Mouse (Mus musculus): ENCODE measurements around the gene Rpl15.
"Not testable (repeated sequence)": the region's sequence is repeated elsewhere in the genome, so short reads cannot be mapped to it uniquely, and the experiment has no call there.

Gene Rpl15

GRCm38 (mm10) chr14:18270529-18271441, at the start of gene Rpl15, which contains the start of gene Nkiras1:
Rpl15 (minus strand) TSS chr14:18271391.
Nkiras1 (plus strand) TSS chr14:18271136.
- DNase-seq (ENCODE audit: low read depth, low spot score) = peak; percentile 94

GRCm38 (mm10) chr14:18317457-18318411, 46.5 kb upstream of the Rpl15 start:
- DNase-seq (ENCODE audit: low read depth, low spot score) = no peak

- DNase-seq (ENCODE audit: low read depth, low spot score) = no peak
Observed at GRCm38 (mm10) chr14:18304165-18304564, 33.0 kb upstream of the Rpl15 start.

GRCm38 (mm10) chr14:18303262-18303661, 32.1 kb upstream of the Rpl15 start:
- no peak for DNase-seq (ENCODE audit: low read depth, low spot score)

GRCm38 (mm10) chr14:18302750-18303149, 31.6 kb upstream of the Rpl15 start:
- no peak for DNase-seq (ENCODE audit: low read depth, low spot score)

- no peak for DNase-seq (ENCODE audit: low read depth, low spot score)
Observed at GRCm38 (mm10) chr14:18301591-18301990, 30.4 kb upstream of the Rpl15 start.

- DNase-seq (ENCODE audit: low read depth, low spot score) = no peak
Observed at GRCm38 (mm10) chr14:18300676-18301075, 29.5 kb upstream of the Rpl15 start.

- DNase-seq (ENCODE audit: low read depth, low spot score) = no peak
Observed at GRCm38 (mm10) chr14:18298874-18299273, 27.7 kb upstream of the Rpl15 start.

- DNase-seq (ENCODE audit: low read depth, low spot score) = no peak
Observed at GRCm38 (mm10) chr14:18297441-18297840, 26.2 kb upstream of the Rpl15 start.

GRCm38 (mm10) chr14:18292578-18292977, 21.4 kb upstream of the Rpl15 start:
- DNase-seq (ENCODE audit: low read depth, low spot score) = no peak

- no peak for DNase-seq (ENCODE audit: low read depth, low spot score)
Observed at GRCm38 (mm10) chr14:18292111-18292510, 20.9 kb upstream of the Rpl15 start.

- no peak for DNase-seq (ENCODE audit: low read depth, low spot score)
Observed at GRCm38 (mm10) chr14:18287391-18287790, 16.2 kb upstream of the Rpl15 start.

GRCm38 (mm10) chr14:18286441-18286840, 15.2 kb upstream of the Rpl15 start:
- no peak for DNase-seq (ENCODE audit: low read depth, low spot score)

GRCm38 (mm10) chr14:18285476-18285875, 14.3 kb upstream of the Rpl15 start:
- no peak for DNase-seq (ENCODE audit: low read depth, low spot score)

GRCm38 (mm10) chr14:18284581-18284980, 13.4 kb upstream of the Rpl15 start:
- peak; percentile 33 for DNase-seq (ENCODE audit: low read depth, low spot score)

GRCm38 (mm10) chr14:18280375-18280774, 9.2 kb upstream of the Rpl15 start:
- DNase-seq (ENCODE audit: low read depth, low spot score) = no peak

GRCm38 (mm10) chr14:18274526-18274925, 3.3 kb upstream of the Rpl15 start:
- DNase-seq (ENCODE audit: low read depth, low spot score) = no peak

GRCm38 (mm10) chr14:18271666-18272065, 475 bp upstream of the Rpl15 start:
- no peak for DNase-seq (ENCODE audit: low read depth, low spot score)

- DNase-seq (ENCODE audit: low read depth, low spot score) = not testable (repeated sequence)
Observed at GRCm38 (mm10) chr14:18269947-18270528, 1.2 kb downstream of the Rpl15 start.

GRCm38 (mm10) chr14:18263427-18263826, 7.8 kb downstream of the Rpl15 start:
- DNase-seq (ENCODE audit: low read depth, low spot score) = no peak

GRCm38 (mm10) chr14:18261203-18261602, 10.0 kb downstream of the Rpl15 start:
- no peak for DNase-seq (ENCODE audit: low read depth, low spot score)

Measured in retina, adult 2 months (tissue).